Mouse (Mus musculus) heart, embryonic 15.5 days (tissue): Measurements from ENCODE around the gene Nudt2. TPM values are rescaled to one million over a fixed set of nuclear protein-coding genes. Genes with fewer than 3 reads are reported as not detected.
A peak's percentile ranks its signal among the peaks of the same experiment; 100 is the strongest.

ENCODE experiments used
- ATAC-seq: fragments of 200-750 bp; cut with Nextera tagmentation; replicated peaks from 2 replicates; pipeline ENCODE4 v1.8.0; 2017; ENCODE audit warnings: low read depth, moderate TSS enrichment; ENCODE audit not compliant: insufficient number of reproducible peaks, insufficient read depth, low FRiP score
- H3K27ac ChIP-seq: fragments of 300-500 bp; sonication (generic); 2 replicates; pipeline ENCODE4 v1.5.1; 2015; ENCODE audit warnings: mild to moderate bottlenecking, inconsistent platforms
- H3K27me3 ChIP-seq: fragments of 300-500 bp; sonication (generic); 2 replicates; pipeline ENCODE4 v1.6.1; 2015; ENCODE audit warnings: inconsistent platforms
- H3K36me3 ChIP-seq: fragments of 300-500 bp; sonication (generic); 2 replicates; pipeline ENCODE4 v1.6.1; 2015; ENCODE audit warnings: mild to moderate bottlenecking, inconsistent platforms
- H3K4me1 ChIP-seq: fragments of 300-500 bp; sonication (generic); replicated peaks from 2 replicates; pipeline ENCODE4 v1.6.1; 2015; ENCODE audit warnings: inconsistent platforms
- H3K4me2 ChIP-seq: fragments of 300-500 bp; sonication (generic); 2 replicates; pipeline ENCODE4 v1.6.1; 2015; ENCODE audit warnings: inconsistent platforms, mild to moderate bottlenecking, moderate library complexity
- H3K4me3 ChIP-seq: fragments of 300-500 bp; sonication (generic); 2 replicates; pipeline ENCODE4 v1.5.1; 2015; ENCODE audit warnings: mild to moderate bottlenecking, inconsistent platforms
- H3K9ac ChIP-seq: fragments of 300-500 bp; sonication (generic); 2 replicates; pipeline ENCODE4 v1.6.1; 2015; ENCODE audit warnings: mild to moderate bottlenecking, inconsistent platforms
- H3K9me3 ChIP-seq: fragments of 300-500 bp; sonication (generic); replicated peaks from 2 replicates; pipeline ENCODE4 v1.6.1; 2016; ENCODE audit warnings: inconsistent platforms
- WGBS: fragments of 180-500 bp; shearing (Covaris S2); methylation state at CpG from one replicate; pipeline ENCODE4 v1.1.7; 2015; ENCODE audit warnings: mixed read lengths; 5-methylcytosine and 5-hydroxymethylcytosine counted together
- polyA plus RNA-seq: library from polyadenylated mRNA; unstranded; fragments of >200 nt; fragmentation: Nextera tagmentation; extraction: Ambion mirVana; gene quantifications from 2 replicates; pipeline ENCODE4 v1.2.1, GENCODE M21; 2015

The Nudt2 gene
- polyA plus RNA-seq, 1 experiment from 2014 or later, result 38.5 TPM

DNA sequence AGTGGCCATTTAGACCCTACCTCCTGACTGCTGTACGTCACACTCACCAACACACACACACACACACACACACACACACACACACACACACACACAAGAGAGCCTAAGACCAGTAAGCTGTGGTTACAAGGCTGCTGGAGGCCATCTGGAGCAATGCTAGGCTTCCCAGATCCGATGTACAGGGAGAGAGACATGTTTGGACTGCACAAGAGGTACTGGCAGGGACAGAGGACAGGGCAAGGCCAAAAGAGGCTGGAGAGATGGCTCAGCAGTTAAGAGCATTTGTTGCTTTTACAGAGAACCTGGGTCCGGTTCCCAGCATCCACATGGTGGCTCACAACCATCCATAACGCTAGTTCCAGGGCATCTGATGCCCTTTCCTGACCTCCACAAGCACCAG lies 30.1 kb downstream of the Nudt2 start:
- Histone ChIP-seq H3K27me3 (peaks cover 50% of the 10 kb centered on the region), H3K9me3 (no peaks in the 10 kb centered on the region), H3K36me3 (no peaks in the 10 kb centered on the region), H3K9ac (no peak overlapping the region), H3K27ac (no peak overlapping the region), H3K4me2 (no peak overlapping the region), H3K4me1 (peaks cover 21% of the 10 kb centered on the region), H3K4me3 (no peak overlapping the region)
- ATAC-seq, result no peak
- 73% methylated on average over 4 of the region's 4 CpGs for WGBS

DNA sequence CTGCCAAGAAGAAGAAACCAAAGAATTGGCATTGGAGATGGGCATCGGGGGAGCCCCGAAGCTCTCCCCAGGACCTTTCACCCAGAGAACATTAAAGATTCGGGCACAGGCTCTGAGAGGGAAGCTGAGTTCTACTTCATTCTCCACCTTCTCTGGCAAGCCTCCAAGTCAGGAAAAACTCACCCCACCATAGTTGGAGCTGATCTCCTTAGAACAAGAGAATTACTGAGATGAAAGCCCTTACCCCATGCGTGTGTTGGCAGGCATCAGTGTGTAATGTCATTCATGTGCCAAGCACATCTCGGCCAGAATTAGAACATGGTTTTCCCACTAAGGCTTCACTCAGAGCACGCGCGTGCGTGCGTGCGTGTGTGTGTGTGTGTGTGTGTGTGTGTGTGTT lies 30.9 kb downstream of the Nudt2 start:
- no peaks in the 10 kb centered on the region for H3K9me3 ChIP-seq
- H3K4me2 ChIP-seq, result no peak overlapping the region
- H3K27ac ChIP-seq, result no peak overlapping the region
- peaks cover 58% of the 10 kb centered on the region for H3K27me3 ChIP-seq
- peak; percentile 73 for ATAC-seq
- WGBS, result 76% methylated on average over 11 of the region's 11 CpGs
- no peak overlapping the region for H3K4me3 ChIP-seq
- peaks cover 21% of the 10 kb centered on the region for H3K4me1 ChIP-seq
- H3K36me3 ChIP-seq, result no peaks in the 10 kb centered on the region
- H3K9ac ChIP-seq, result no peak overlapping the region

DNA sequence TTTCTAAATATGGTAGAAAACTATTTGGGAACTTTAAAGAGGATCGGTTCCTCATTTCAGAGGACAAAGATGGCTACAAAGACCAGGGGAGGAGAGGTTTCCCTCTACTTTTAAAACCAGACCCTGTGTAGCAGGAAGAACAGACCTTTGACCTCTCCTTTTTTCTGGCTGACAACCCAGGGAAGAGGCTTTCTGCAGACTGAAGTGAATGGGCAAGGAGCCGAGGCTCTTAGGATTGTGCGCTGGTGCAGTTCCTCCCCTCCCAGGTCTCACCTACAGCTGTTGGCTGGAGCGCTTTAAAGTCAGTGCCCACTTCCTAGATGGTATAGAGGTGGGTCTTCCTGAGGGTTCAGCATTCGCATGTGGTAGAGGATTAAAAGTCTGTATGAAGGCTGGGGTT lies 32.1 kb downstream of the Nudt2 start:
- Histone ChIP-seq H3K27me3 (peaks cover 70% of the 10 kb centered on the region), H3K27ac (no peak overlapping the region), H3K36me3 (no peaks in the 10 kb centered on the region), H3K4me3 (no peak overlapping the region), H3K4me1 (peaks cover 23% of the 10 kb centered on the region), H3K9ac (no peak overlapping the region), H3K9me3 (no peaks in the 10 kb centered on the region), H3K4me2 (no peak overlapping the region)
- no peak for ATAC-seq
- 56% methylated on average over 5 of the region's 5 CpGs for WGBS

DNA sequence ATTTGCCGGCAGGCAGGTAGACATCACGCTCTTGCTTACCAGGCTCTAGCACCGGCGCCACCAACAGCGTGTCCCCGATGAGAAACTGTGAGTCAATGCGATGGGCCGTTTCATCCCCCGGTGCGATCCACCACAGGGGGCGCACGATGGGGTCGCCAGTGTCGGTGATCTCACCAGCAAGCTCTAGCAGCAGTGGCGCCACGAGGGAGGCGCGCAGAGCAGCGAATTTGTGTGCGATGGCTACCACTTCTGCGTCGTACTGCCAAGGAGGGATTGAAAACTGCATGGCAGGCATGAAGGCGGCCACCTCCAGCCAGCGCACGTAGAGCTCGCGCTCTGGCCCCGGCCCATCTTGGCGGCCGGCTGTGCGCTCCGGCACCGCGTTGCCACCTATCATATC lies 32.6 kb downstream of the Nudt2 start:
- no peak for ATAC-seq
- H3K9me3 ChIP-seq, result no peaks in the 10 kb centered on the region
- WGBS, result 5% methylated on average over 34 of the region's 34 CpGs
- H3K4me2 ChIP-seq, result peak overlapping the region; percentile 70
- H3K36me3 ChIP-seq, result no peaks in the 10 kb centered on the region
- H3K4me3 ChIP-seq, result peak overlapping the region; percentile 41
- peaks cover 74% of the 10 kb centered on the region for H3K27me3 ChIP-seq
- H3K9ac ChIP-seq, result peak overlapping the region; percentile 25; the same call in 1 of the 2 replicates
- peaks cover 29% of the 10 kb centered on the region for H3K4me1 ChIP-seq
- H3K27ac ChIP-seq, result no peak overlapping the region

DNA sequence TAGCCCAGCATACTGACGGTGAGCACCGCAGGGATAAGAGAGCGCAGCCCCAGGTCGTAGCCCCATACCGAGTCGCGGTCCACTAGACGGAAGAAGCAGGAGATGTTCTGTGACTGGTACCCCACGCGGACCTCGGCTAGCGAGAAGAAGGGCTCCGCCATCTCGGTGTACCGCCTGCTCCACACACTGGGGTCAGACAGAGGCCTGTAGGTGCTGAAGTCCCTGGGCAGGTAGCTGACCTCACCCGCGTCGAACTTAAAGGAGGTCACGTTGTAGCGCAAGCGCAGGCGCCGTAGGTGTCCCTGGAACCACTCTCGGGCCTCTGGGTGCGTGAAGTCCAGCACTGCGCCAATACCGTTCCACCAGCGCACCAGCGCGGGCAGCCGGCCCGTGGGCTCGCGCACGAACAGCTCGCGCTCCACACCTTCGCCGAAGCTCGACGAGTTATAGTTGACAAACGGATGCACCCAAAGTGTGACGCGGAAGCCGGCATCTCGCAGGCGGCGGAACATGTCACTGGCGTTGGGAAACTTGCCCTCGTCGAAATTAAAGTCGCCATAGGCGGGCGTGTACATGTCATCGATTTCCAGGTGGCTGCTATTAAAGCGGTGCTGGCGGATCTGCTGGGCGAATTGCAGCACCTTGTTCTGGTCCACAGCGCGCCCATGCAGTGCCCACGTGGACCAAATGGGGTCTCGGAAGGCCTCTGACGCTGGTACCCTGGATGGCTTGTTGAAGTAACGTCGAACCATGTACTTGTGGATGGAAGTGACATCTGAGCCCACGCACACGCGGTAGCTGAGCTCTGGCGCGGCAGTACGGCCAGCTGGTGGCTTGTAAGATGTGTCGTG lies 33.3 kb downstream of the Nudt2 start:
- peak overlapping the region; percentile 70 for H3K4me2 ChIP-seq
- peaks cover 33% of the 10 kb centered on the region for H3K4me1 ChIP-seq
- H3K27me3 ChIP-seq, result peaks cover 75% of the 10 kb centered on the region
- H3K9ac ChIP-seq, result peak overlapping the region; percentile 25; the same call in 1 of the 2 replicates
- WGBS, result 10% methylated on average over 72 of the region's 72 CpGs
- H3K36me3 ChIP-seq, result no peaks in the 10 kb centered on the region
- H3K27ac ChIP-seq, result no peak overlapping the region
- ATAC-seq, result no peak
- H3K9me3 ChIP-seq, result no peaks in the 10 kb centered on the region
- H3K4me3 ChIP-seq, result peak overlapping the region; percentile 41

DNA sequence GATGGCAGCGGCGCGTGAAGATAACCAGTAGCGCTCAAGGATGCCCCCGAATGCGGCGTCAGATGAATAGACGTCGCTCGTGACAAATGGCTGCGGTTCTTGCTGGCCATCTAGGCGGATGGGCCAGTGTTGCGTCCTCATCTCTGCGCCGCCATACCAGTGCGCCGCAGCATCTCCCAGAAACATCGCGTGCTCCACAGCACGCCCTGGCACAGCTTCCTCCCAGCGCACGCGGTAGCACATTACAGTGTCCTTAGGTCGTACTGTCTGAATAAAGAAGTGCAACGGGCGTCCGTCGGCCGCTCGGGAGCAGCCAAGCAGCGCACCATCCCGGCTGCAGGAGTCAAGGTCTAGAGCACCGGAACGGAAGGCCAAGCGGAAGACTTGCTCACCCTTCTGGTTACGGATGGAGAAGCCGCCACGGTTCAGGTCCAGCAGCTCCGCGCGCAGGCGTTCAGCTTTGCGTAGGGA lies 34.0 kb downstream of the Nudt2 start:
- Histone ChIP-seq H3K4me1 (peaks cover 33% of the 10 kb centered on the region), H3K36me3 (no peaks in the 10 kb centered on the region), H3K4me2 (peak overlapping the region; percentile 70), H3K9ac (no peak overlapping the region), H3K27me3 (peaks cover 75% of the 10 kb centered on the region), H3K4me3 (peak overlapping the region; percentile 41), H3K9me3 (no peaks in the 10 kb centered on the region), H3K27ac (no peak overlapping the region)
- no peak for ATAC-seq
- WGBS, result 12% methylated on average over 43 of the region's 43 CpGs

DNA sequence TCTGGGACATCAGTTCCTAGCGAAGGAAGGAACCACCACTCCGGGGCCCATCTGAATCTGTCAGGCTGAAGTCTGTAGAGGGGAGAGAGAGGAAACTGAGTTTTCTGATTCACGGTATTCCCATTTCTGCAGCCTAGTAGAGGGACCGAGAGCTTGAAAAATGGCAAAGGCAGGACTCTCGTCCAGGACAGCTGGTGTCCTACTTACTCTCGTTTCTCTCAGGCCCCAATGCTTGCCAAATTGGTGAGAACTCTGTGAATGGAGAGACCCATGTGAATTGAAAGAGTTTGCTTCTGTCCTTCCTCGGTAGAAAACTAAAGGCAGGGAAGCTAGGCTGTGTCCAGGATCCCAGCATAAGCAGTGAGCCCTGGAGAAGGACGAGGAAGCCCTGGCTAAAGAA lies 34.7 kb downstream of the Nudt2 start:
- ATAC-seq, result no peak
- no peaks in the 10 kb centered on the region for H3K9me3 ChIP-seq
- no peak overlapping the region for H3K4me3 ChIP-seq
- WGBS, result 69% methylated on average over 8 of the region's 8 CpGs
- H3K27ac ChIP-seq, result no peak overlapping the region
- peaks cover 73% of the 10 kb centered on the region for H3K27me3 ChIP-seq
- H3K4me1 ChIP-seq, result peaks cover 33% of the 10 kb centered on the region
- no peak overlapping the region for H3K9ac ChIP-seq
- no peak overlapping the region for H3K4me2 ChIP-seq
- no peaks in the 10 kb centered on the region for H3K36me3 ChIP-seq

DNA sequence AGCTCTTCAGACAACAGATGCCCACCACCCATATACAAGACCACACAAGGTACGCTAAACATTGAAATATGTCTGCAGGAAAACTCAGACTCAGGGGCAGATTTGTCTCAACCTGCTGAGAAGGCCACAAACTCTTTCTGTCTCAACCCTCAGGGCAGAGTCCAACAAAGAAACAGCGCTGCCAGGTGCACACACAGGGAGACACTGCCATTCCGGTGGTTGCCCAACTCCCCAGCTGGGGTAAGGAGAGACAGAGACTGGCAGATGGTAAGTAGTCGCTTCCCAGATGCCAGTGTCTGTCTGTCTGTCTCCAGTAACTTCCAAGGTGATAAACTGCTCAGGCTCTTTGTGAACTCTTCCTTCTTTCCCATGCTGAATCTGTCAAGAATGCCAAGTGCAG lies 35.8 kb downstream of the Nudt2 start:
- Histone ChIP-seq H3K4me3 (no peak overlapping the region), H3K9me3 (no peaks in the 10 kb centered on the region), H3K27ac (no peak overlapping the region), H3K36me3 (no peaks in the 10 kb centered on the region), H3K4me1 (peaks cover 34% of the 10 kb centered on the region), H3K9ac (no peak overlapping the region), H3K4me2 (no peak overlapping the region), H3K27me3 (peaks cover 68% of the 10 kb centered on the region)
- 87% methylated on average over 4 of the region's 4 CpGs for WGBS
- ATAC-seq, result no peak

DNA sequence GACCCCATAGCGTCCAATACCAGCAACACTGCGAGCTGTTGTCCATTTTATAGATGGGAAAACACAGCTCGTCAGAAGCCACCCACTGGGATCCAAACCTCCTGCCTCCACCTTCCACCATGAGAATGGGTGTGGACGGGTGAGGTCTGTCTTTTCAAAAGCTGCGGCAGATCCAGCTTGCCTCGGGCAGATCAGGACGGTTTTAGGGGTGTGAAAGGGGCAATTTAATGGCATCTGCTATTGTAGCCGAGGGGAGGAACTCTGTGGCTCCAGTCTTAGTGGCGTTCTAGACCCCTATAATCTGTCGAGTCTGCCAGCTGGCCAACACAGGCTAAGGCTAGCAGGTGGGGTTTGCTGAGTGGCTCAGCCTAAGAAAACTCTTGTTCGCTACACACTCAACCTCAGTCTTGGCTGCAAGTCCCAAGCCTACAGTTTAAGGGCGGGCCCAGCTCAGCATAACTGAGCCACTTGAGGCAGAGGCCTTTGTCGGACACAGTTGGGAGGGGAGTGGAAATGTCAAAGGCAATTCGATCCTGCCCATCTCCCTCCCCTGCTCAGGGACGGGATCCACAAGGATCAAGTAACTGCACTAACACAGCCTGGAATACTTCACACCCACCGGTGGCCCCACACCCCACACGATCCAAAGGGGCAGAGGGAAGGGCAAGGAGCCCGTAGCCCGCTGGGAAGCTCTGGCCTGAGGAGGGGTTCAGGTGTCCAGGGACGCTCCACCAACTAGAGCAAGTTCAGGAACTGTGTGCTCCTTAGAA lies 37.4 kb downstream of the Nudt2 start:
- 16% methylated on average over 20 of the region's 20 CpGs for WGBS
- H3K27ac ChIP-seq, result peak overlapping the region; percentile 53; the same call in 1 of the 2 replicates
- peak; percentile 16 for ATAC-seq

DNA sequence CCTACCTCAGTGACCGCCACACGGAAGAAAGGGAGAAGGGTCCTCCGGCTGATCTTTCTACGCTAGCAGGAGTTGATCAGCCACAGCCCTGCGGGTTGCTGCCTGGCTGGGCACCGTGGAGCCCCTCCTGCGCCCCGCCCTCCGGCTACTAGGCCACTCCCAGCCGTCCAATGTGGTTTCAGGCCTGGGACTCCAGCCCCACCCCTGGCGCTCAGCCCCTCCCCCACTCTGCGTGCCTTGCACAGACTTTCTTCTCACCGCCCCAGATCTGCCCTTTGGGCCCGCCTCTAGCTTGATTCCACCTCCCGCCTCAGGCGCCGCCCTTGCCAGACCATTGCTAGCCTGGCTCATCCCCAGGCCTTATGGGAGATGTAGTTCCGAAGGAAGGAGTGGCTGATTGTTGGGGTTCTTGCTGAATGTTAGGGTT lies 38.0 kb downstream of the Nudt2 start, which contains the start of gene AI464131:
Gene AI464131 (minus strand): TSS at position 91 of the 427 bp plus-strand sequence.
- peak within 1 kb of the TSS; percentile 63 for H3K9ac ChIP-seq
- H3K27me3 ChIP-seq, result peaks cover 53% of the 10 kb centered on the region
- H3K36me3 ChIP-seq, result no peaks in the 10 kb centered on the region
- peak within 1 kb of the TSS; percentile 86 for H3K4me2 ChIP-seq
- 2% methylated on average over 18 of the region's 18 CpGs for WGBS
- H3K9me3 ChIP-seq, result no peaks in the 10 kb centered on the region
- H3K4me3 ChIP-seq, result peak within 1 kb of the TSS; percentile 53
- peaks cover 43% of the 10 kb centered on the region for H3K4me1 ChIP-seq
- ATAC-seq, result peak; percentile 94
- peak within 1 kb of the TSS; percentile 53; the same call in 1 of the 2 replicates for H3K27ac ChIP-seq

More for the DNA sequence above, 37.4 kb downstream of the Nudt2 start:
- Histone ChIP-seq H3K27me3 (peaks cover 54% of the 10 kb centered on the region), H3K4me1 (peaks cover 47% of the 10 kb centered on the region), H3K36me3 (no peaks in the 10 kb centered on the region), H3K9ac (peak overlapping the region; percentile 63), H3K4me3 (peak overlapping the region; percentile 53), H3K4me2 (peak overlapping the region; percentile 86), H3K9me3 (no peaks in the 10 kb centered on the region)

DNA sequence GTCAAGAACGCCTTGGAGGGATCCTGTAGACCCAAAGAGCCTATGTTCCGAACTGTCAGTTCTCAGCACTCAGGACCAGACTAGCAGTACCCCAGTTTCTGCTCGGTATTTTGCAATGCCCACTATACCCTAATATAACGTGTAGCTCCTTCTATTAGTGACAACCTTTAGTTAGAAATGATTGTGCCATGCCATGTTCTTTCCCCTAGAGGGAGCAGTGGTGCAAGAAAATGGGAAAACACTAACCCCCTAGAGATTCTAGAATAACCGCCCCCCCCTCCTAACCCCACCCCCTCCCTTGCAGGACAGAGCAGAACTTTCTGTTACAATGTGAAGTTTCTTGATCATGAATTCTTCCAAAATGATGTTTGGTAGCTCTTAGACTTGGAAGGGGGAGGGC lies 39.4 kb downstream of the Nudt2 start:
- no peak for ATAC-seq
- no peak overlapping the region for H3K9ac ChIP-seq
- H3K4me2 ChIP-seq, result no peak overlapping the region
- no peaks in the 10 kb centered on the region for H3K36me3 ChIP-seq
- peaks cover 30% of the 10 kb centered on the region for H3K4me1 ChIP-seq
- H3K4me3 ChIP-seq, result no peak overlapping the region
- no peak overlapping the region for H3K27ac ChIP-seq
- WGBS, result 72% methylated on average over 5 of the region's 5 CpGs
- H3K27me3 ChIP-seq, result peaks cover 53% of the 10 kb centered on the region
- no peaks in the 10 kb centered on the region for H3K9me3 ChIP-seq
